ENCODE assay signal across 13 mouse cellular contexts in the genomic region with DNA sequence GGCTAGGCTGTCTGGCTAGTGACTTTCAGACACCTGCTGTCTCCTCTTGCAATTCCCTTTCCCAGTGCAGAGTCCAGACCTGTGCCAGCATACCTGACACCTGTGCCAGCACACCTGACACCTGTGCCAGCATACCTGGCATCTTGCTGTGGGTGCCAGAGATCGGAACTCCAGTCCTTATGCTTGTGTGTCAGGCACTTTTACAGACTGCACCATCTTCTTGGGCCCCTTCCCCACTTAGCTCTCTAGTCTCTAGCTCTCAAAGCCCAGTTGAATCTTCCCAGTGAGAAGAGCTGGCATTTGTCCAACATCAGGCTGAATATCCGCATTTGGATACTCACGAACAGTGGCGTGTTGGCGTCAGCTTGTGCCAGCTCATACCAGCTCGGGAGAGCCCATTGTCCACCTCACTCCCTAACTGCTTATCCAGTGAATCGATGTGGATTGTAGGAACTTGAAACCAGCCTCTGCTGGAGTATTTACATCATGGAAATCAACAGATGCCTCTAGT. TPM values are rescaled to one million over a fixed set of nuclear protein-coding genes. Genes with fewer than 3 reads are reported as not detected.
DNase-seq lines count a peak whose midpoint lies in the region; ATAC-seq and TF ChIP-seq lines count a peak whose summit lies in the region.
"Had no signal": no experiment of that assay in that cellular context is flagged by ENCODE, and none has a peak within 500 bp of the region (broad histone marks: within the 10 kb centered on the region; RNA-seq: fewer than 3 reads in every experiment).

No protein-coding gene starts in this region.

- TF ChIP-seq CTCF in lung, embryonic 14.5 days (IDR thresholded peaks at IDR 0.05; ENCODE audit: low read depth): no peak

- no peak for ATAC-seq in lung, embryonic 14.5 days (ENCODE audit: insufficient read depth)
- ATAC-seq in activated CD4-positive, CD25-positive, alpha-beta regulatory T cell, adult 4 months: no peak

- no peak overlapping the region for H3K4me3 ChIP-seq in lung, embryonic 14.5 days (ENCODE audit: low read depth, low read length)

- no peaks in the 10 kb centered on the region for H3K36me3 ChIP-seq in lung, embryonic 14.5 days (ENCODE audit: insufficient read depth)

- no peak overlapping the region for H3K9ac ChIP-seq in lung, embryonic 14.5 days

- H3K4me1 ChIP-seq in lung, embryonic 14.5 days (ENCODE audit: insufficient read depth): no peaks in the 10 kb centered on the region

- H3K9me3 ChIP-seq in lung, embryonic 14.5 days (ENCODE audit: low read depth, low read length): no peaks in the 10 kb centered on the region

- H3K27me3 ChIP-seq in lung, embryonic 14.5 days (ENCODE audit: insufficient read depth, low read length): no peaks in the 10 kb centered on the region

- intact Hi-C loops in heart, postnatal 25 days (cut with DNase I): no loop called here

- no peak overlapping the region for H3K4me2 ChIP-seq in lung, embryonic 14.5 days

- H3K27ac ChIP-seq in lung, embryonic 14.5 days (ENCODE audit: low read depth): no peak overlapping the region

- WGBS in lung, embryonic 14.5 days: 43% methylated on average over 7 of the region's 7 CpGs

- peak; percentile 87 for DNase-seq in heart, adult 11 months
- no peak for DNase-seq in heart, postnatal 25 days (ENCODE audit: low spot score)
- DNase-seq in lung, embryonic 14.5 days: peak; percentile 74
- DNase-seq in lung, postnatal 14 days: no peak
- peak; percentile 44 for DNase-seq in NIH3T3 (ENCODE audit: low read depth)
- peak; percentile 86 to 90 for DNase-seq in cerebellum, postnatal 10 days
- DNase-seq in ovary, postnatal 10 days (ENCODE audit: low spot score): no peak
- DNase-seq: gastrocnemius, postnatal 14 days; kidney, adult 11 months; thymus, postnatal 25 days had no signal

RNA-seq across cellular contexts. Expression of gene Gnb2, which starts 6.0 kb away (rescaled TPM):
- total RNA-seq in heart, postnatal 25 days (2021): 100 to 1,000 TPM; 245 to 246 TPM
- polyA plus RNA-seq in lung, embryonic 14.5 days (2014; fragmentation: Nextera tagmentation; extraction: Ambion mirVana): 411 and 440 TPM in 2 replicates
- polyA plus RNA-seq in activated CD4-positive, CD25-positive, alpha-beta regulatory T cell, adult 4 months (2017; shearing (Covaris generic)): 10 to 100 TPM; 73.0 to 82.7 TPM

RNA-seq across cellular contexts. Expression of gene Epo, which starts 6.3 kb away (rescaled TPM):
- total RNA-seq in heart, postnatal 25 days (2021): not detected
- polyA plus RNA-seq in lung, embryonic 14.5 days (2014; fragmentation: Nextera tagmentation; extraction: Ambion mirVana): 0.37 and 0.38 TPM in 2 replicates
- not detected for polyA plus RNA-seq in activated CD4-positive, CD25-positive, alpha-beta regulatory T cell, adult 4 months (2017; shearing (Covaris generic))
- total RNA-seq: CH12.LX; gastrocnemius, postnatal 14 days; layer of hippocampus, postnatal 36 days had no signal

RNA-seq across cellular contexts. Expression of gene Actl6b, which starts 14.0 kb away (rescaled TPM):
- total RNA-seq in heart, postnatal 25 days (2021): not detected
- polyA plus RNA-seq in lung, embryonic 14.5 days (2014; fragmentation: Nextera tagmentation; extraction: Ambion mirVana): 0.26 TPM in 1 of 2 replicates, not detected in the other
- not detected for polyA plus RNA-seq in activated CD4-positive, CD25-positive, alpha-beta regulatory T cell, adult 4 months (2017; shearing (Covaris generic))
- total RNA-seq: CH12.LX; gastrocnemius, postnatal 14 days had no signal

RNA-seq across cellular contexts. Expression of gene Gigyf1, which starts 21.0 kb away (rescaled TPM):
- 10 to 100 TPM; 28.6 to 29.1 TPM for total RNA-seq in heart, postnatal 25 days (2021)
- 11.1 and 11.6 TPM in 2 replicates for polyA plus RNA-seq in lung, embryonic 14.5 days (2014; fragmentation: Nextera tagmentation; extraction: Ambion mirVana)
- 10 to 100 TPM; 18.5 to 22.6 TPM for polyA plus RNA-seq in activated CD4-positive, CD25-positive, alpha-beta regulatory T cell, adult 4 months (2017; shearing (Covaris generic))

RNA-seq across cellular contexts. Expression of gene Tfr2, which starts 30.3 kb away (rescaled TPM):
- under 1 TPM in 1 of 2 experiments, not detected in 1; 0.08 TPM for total RNA-seq in heart, postnatal 25 days (2021)
- polyA plus RNA-seq in lung, embryonic 14.5 days (2014; fragmentation: Nextera tagmentation; extraction: Ambion mirVana): 0.31 and 0.47 TPM in 2 replicates
- under 1 TPM; 0.60 to 0.79 TPM for polyA plus RNA-seq in activated CD4-positive, CD25-positive, alpha-beta regulatory T cell, adult 4 months (2017; shearing (Covaris generic))

Comparison
In these comparisons a context has a peak if more than half of its experiments do, and no peak if none do; other contexts are left out.
1. DNase-seq: peak in heart, adult 11 months (single experiment), lung, embryonic 14.5 days (single experiment), NIH3T3 (single experiment) and cerebellum, postnatal 10 days (2 of 2); none in heart, postnatal 25 days (single experiment), lung, postnatal 14 days (single experiment) and ovary, postnatal 10 days (single experiment).